11 mouse cellular contexts compared by ENCODE assay signal in genomic region chr16:4897146-4897730, GRCm38 (mm10). TPM values are rescaled to one million over a fixed set of nuclear protein-coding genes. Genes with fewer than 3 reads are reported as not detected.
DNase-seq lines count a peak whose midpoint lies in the region; ATAC-seq and TF ChIP-seq lines count a peak whose summit lies in the region.
"Had no signal": no experiment of that assay in that cellular context is flagged by ENCODE, and none has a peak within 500 bp of the region (broad histone marks: within the 10 kb centered on the region; RNA-seq: fewer than 3 reads in every experiment).

No protein-coding gene starts in this region.

- H3K4me1 ChIP-seq in heart, embryonic 14.5 days (ENCODE audit: control insufficient read depth in 2 of 2, insufficient read depth in 2 of 2, low read length in 2 of 2), result peaks cover 19 to 23% of the 10 kb centered on the region in 2 experiments
- peaks cover 86% of the 10 kb centered on the region for H3K4me1 ChIP-seq in E14TG2a.4 (replicated peaks; ENCODE audit: low read depth, low read length)
- H3K4me1 ChIP-seq in bone marrow, adult 2 months (ENCODE audit: control insufficient read depth, insufficient read depth, low read length), result peaks cover 8% of the 10 kb centered on the region; the same call in 1 of the 2 replicates
- H3K4me1 ChIP-seq in liver, embryonic 13.5 days (replicated peaks), result peaks cover 50% of the 10 kb centered on the region

- peak; percentile 43 for TF ChIP-seq CTCF in E14TG2a.4 (conservative IDR thresholded peaks at IDR 0.05; ENCODE audit: low read length)
- peak; percentile 20; the same call in 1 of the 2 replicates for TF ChIP-seq CTCF in bone marrow, adult 2 months (IDR thresholded peaks at IDR 0.05; ENCODE audit: control insufficient read depth, insufficient read depth, low read length)

- 56% methylated on average over 7 of the region's 7 CpGs for WGBS in heart, embryonic 14.5 days
- 60% methylated on average over 7 of the region's 7 CpGs for WGBS in bone marrow, adult 2 months
- 49% methylated on average over 7 of the region's 7 CpGs for WGBS in liver, embryonic 13.5 days (ENCODE audit: insufficient replicate concordance)

- H3K9ac ChIP-seq in heart, embryonic 14.5 days (ENCODE audit: low read length), result no peak overlapping the region
- peak overlapping the region; percentile 44; the same call in 1 of the 2 replicates for H3K9ac ChIP-seq in liver, embryonic 13.5 days

- ATAC-seq in heart, embryonic 14.5 days (ENCODE audit: insufficient number of reproducible peaks, insufficient read depth, low FRiP score, low read depth), result peak; percentile 18; the same call in 1 of the 2 replicates
- ATAC-seq in liver, embryonic 13.5 days (ENCODE audit: low read depth), result peak; percentile 27; the same call in 1 of the 2 replicates
- no peak for ATAC-seq in frontal cortex, adult (ENCODE audit: low TSS enrichment)

- H3K27me3 ChIP-seq in heart, embryonic 14.5 days (ENCODE audit: control insufficient read depth, insufficient read depth, low read length), result no peaks in the 10 kb centered on the region
- no peaks in the 10 kb centered on the region for H3K27me3 ChIP-seq in E14TG2a.4 (ENCODE audit: insufficient read depth, low read length)
- H3K27me3 ChIP-seq in liver, embryonic 13.5 days, result no peaks in the 10 kb centered on the region

- H3K9me3 ChIP-seq in heart, embryonic 14.5 days (ENCODE audit: control insufficient read depth, low read length), result no peaks in the 10 kb centered on the region
- H3K9me3 ChIP-seq in E14TG2a.4 (ENCODE audit: low read length), result no peaks in the 10 kb centered on the region
- H3K9me3 ChIP-seq in liver, embryonic 13.5 days (replicated peaks), result no peaks in the 10 kb centered on the region
- H3K9me3 ChIP-seq: G1E had no signal

- no peak for TF ChIP-seq POLR2A in bone marrow, adult 2 months (IDR thresholded peaks at IDR 0.05; ENCODE audit: borderline replicate concordance, control insufficient read depth, low read depth, low read length)

- intact Hi-C loops in heart, postnatal 25 days (cut with DNase I), result no loop called here

- H3K27ac ChIP-seq in heart, embryonic 14.5 days (replicated peaks in 1 of 2; ENCODE audit: control insufficient read depth in 1 of 2, insufficient read depth in 1 of 2, low read depth in 2 of 2, low read length in 2 of 2), result peak overlapping the region; percentile 61 to 71
- no peak overlapping the region for H3K27ac ChIP-seq in bone marrow, adult 2 months (ENCODE audit: control insufficient read depth, insufficient read depth, low read depth, low read length, poor library complexity)
- peak overlapping the region; percentile 78 for H3K27ac ChIP-seq in liver, embryonic 13.5 days
- H3K27ac ChIP-seq: macrophage had no signal

- peaks cover 2% of the 10 kb centered on the region; the same call in 1 of the 2 replicates for H3K36me3 ChIP-seq in heart, embryonic 14.5 days (ENCODE audit: control insufficient read depth, insufficient read depth, low read length)
- no peaks in the 10 kb centered on the region for H3K36me3 ChIP-seq in E14TG2a.4 (ENCODE audit: insufficient read depth, low read length)
- H3K36me3 ChIP-seq in liver, embryonic 13.5 days, result no peaks in the 10 kb centered on the region

- no peak overlapping the region for H3K4me3 ChIP-seq in heart, embryonic 14.5 days (ENCODE audit: control insufficient read depth in 1 of 2, insufficient read depth in 1 of 2, low read depth in 1 of 2, low read length in 2 of 2)
- H3K4me3 ChIP-seq in E14TG2a.4 (replicated peaks; ENCODE audit: low read length), result no peak overlapping the region
- no peak overlapping the region for H3K4me3 ChIP-seq in bone marrow, adult 2 months (replicated peaks; ENCODE audit: control insufficient read depth, low read depth, low read length)
- H3K4me3 ChIP-seq in liver, embryonic 13.5 days (replicated peaks), result no peak overlapping the region

- H3K4me2 ChIP-seq in heart, embryonic 14.5 days (ENCODE audit: low read length), result no peak overlapping the region
- H3K4me2 ChIP-seq in liver, embryonic 13.5 days, result peak overlapping the region; percentile 47

- no peak for DNase-seq in heart, postnatal 25 days (ENCODE audit: low spot score)
- peak; percentile 15 for DNase-seq in liver, embryonic 13.5 days
- DNase-seq in ovary, adult 18-20 months (ENCODE audit: low spot score), result no peak
- DNase-seq in frontal cortex, postnatal 14 days (ENCODE audit: low spot score in 2 of 2), result no peak
- DNase-seq: thymus, postnatal 25 days had no signal

RNA-seq across cellular contexts. Expression of gene Mgrn1, which starts 11.2 kb away (rescaled TPM):
- polyA plus RNA-seq in heart, embryonic 14.5 days (2014; fragmentation: Nextera tagmentation; extraction: Ambion mirVana), result 115 and 120 TPM in 2 replicates
- 100 to 1,000 TPM; 147 to 148 TPM for total RNA-seq in heart, postnatal 25 days (2021)
- 12.9 and 22.1 TPM in 2 replicates for polyA plus RNA-seq in bone marrow, adult 2 months (2011; ENCODE audit: insufficient read depth, insufficient read length, low replicate concordance, missing spikeins)
- polyA plus RNA-seq in liver, embryonic 13.5 days (2015; fragmentation: Nextera tagmentation; extraction: Ambion mirVana), result 22.6 and 24.5 TPM in 2 replicates

RNA-seq across cellular contexts. Expression of gene Ubald1, which starts 17.1 kb away (rescaled TPM):
- 24.2 and 25.3 TPM in 2 replicates for polyA plus RNA-seq in heart, embryonic 14.5 days (2014; fragmentation: Nextera tagmentation; extraction: Ambion mirVana)
- 10 to 100 TPM; 20.2 to 20.9 TPM for total RNA-seq in heart, postnatal 25 days (2021)
- 19.4 and 38.1 TPM in 2 replicates for polyA plus RNA-seq in bone marrow, adult 2 months (2011; ENCODE audit: insufficient read depth, insufficient read length, low replicate concordance, missing spikeins)
- 12.3 and 13.3 TPM in 2 replicates for polyA plus RNA-seq in liver, embryonic 13.5 days (2015; fragmentation: Nextera tagmentation; extraction: Ambion mirVana)

RNA-seq across cellular contexts. Expression of gene Nudt16l1, which starts 41.3 kb away (rescaled TPM):
- 126 and 128 TPM in 2 replicates for polyA plus RNA-seq in heart, embryonic 14.5 days (2014; fragmentation: Nextera tagmentation; extraction: Ambion mirVana)
- total RNA-seq in heart, postnatal 25 days (2021), result 10 to 100 TPM; 20.5 to 24.3 TPM
- 30.5 and 49.4 TPM in 2 replicates for polyA plus RNA-seq in bone marrow, adult 2 months (2011; ENCODE audit: insufficient read depth, insufficient read length, low replicate concordance, missing spikeins)
- 53.6 and 55.1 TPM in 2 replicates for polyA plus RNA-seq in liver, embryonic 13.5 days (2015; fragmentation: Nextera tagmentation; extraction: Ambion mirVana)
